Mouse (Mus musculus) kidney, postnatal 0 days (tissue): Measurements from ENCODE around the gene Actr10. TPM values are rescaled to one million over a fixed set of nuclear protein-coding genes. Genes with fewer than 3 reads are reported as not detected.

Experiments
- ATAC-seq: fragments of 200-750 bp; cut with Nextera tagmentation; replicated peaks from 2 replicates; pipeline ENCODE4 v1.8.0; 2017; ENCODE audit warnings: low read depth, moderate number of reproducible peaks, moderate TSS enrichment, moderate library complexity; ENCODE audit not compliant: low FRiP score
- DNase-seq: peaks from one replicate; pipeline ENCODE4 v3.0.0-alpha.2; 2016; ENCODE audit warnings: low spot score
- H3K27ac ChIP-seq: fragments of 300-500 bp; sonication (generic); 2 replicates; pipeline ENCODE4 v1.5.1; 2014; ENCODE audit warnings: mild to moderate bottlenecking
- H3K27me3 ChIP-seq: fragments of 300-500 bp; sonication (generic); 2 replicates; pipeline ENCODE4 v1.6.1; 2014; ENCODE audit warnings: low read length, mixed read lengths; ENCODE audit not compliant: insufficient read depth
- H3K36me3 ChIP-seq: fragments of 300-500 bp; sonication (generic); 2 replicates; pipeline ENCODE4 v1.6.1; 2014; ENCODE audit warnings: low read length, mixed read lengths; ENCODE audit not compliant: insufficient read depth
- H3K4me1 ChIP-seq: fragments of 300-500 bp; sonication (generic); replicated peaks from 2 replicates; pipeline ENCODE4 v1.6.1; 2014; ENCODE audit warnings: antibody characterized with exemption, low read length, mixed read lengths; ENCODE audit not compliant: insufficient read depth
- H3K4me2 ChIP-seq: fragments of 300-500 bp; sonication (generic); 2 replicates; pipeline ENCODE4 v1.6.1; 2014; ENCODE audit warnings: mild to moderate bottlenecking, low read length, moderate library complexity, mixed read lengths
- H3K4me3 ChIP-seq: fragments of 300-500 bp; sonication (generic); replicated peaks from 2 replicates; pipeline ENCODE4 v1.5.1; 2014; ENCODE audit warnings: low read depth, low read length
- H3K9ac ChIP-seq: fragments of 300-500 bp; sonication (generic); 2 replicates; pipeline ENCODE4 v1.6.1; 2014; ENCODE audit warnings: low read depth, low read length
- H3K9me3 ChIP-seq: fragments of 300-500 bp; sonication (generic); replicated peaks from 2 replicates; pipeline ENCODE4 v1.6.1; 2016; ENCODE audit warnings: low read length, inconsistent platforms, mixed read lengths
- CTCF ChIP-seq: IDR thresholded peaks from 2 replicates; pipeline ENCODE4 v1.5.1; 2016; ENCODE audit warnings: antibody characterized with exemption, low read depth, mild to moderate bottlenecking, moderate library complexity
- WGBS: fragments of 180-500 bp; shearing (Covaris S2); extraction: QIAGEN DNeasy Blood & Tissue Kit; methylation state at CpG from one replicate; pipeline ENCODE4 v1.1.7; 2014; 5-methylcytosine and 5-hydroxymethylcytosine counted together
- polyA plus RNA-seq: library from polyadenylated mRNA; unstranded; fragments of >200 nt; fragmentation: Nextera tagmentation; extraction: Ambion mirVana; gene quantifications from 2 replicates; pipeline ENCODE4 v1.2.1, GENCODE M21; 2015

Actr10 gene
- polyA plus RNA-seq, 1 experiment from 2014 or later = 269 TPM

GRCm38 (mm10) chr12:71006901-71007300 lies 69.2 kb downstream of the Actr10 start:
- Histone ChIP-seq H3K27me3 (no peaks in the 10 kb centered on the region), H3K36me3 (peaks cover 37% of the 10 kb centered on the region; the same call in 1 of the 2 replicates), H3K9ac (no peak overlapping the region), H3K4me3 (no peak overlapping the region), H3K4me1 (no peaks in the 10 kb centered on the region), H3K4me2 (no peak overlapping the region), H3K27ac (no peak overlapping the region), H3K9me3 (no peaks in the 10 kb centered on the region)
- ATAC-seq = no peak
- TF ChIP-seq CTCF = no peak
- DNase-seq = no peak
- 75% methylated on average over 7 of the region's 7 CpGs for WGBS

- ATAC-seq = peak; percentile 57; the same call in 1 of the 2 replicates
- peak; percentile 65 for DNase-seq
- Histone ChIP-seq H3K27ac (no peak overlapping the region), H3K36me3 (peaks cover 37% of the 10 kb centered on the region; the same call in 1 of the 2 replicates), H3K4me1 (peaks cover 11% of the 10 kb centered on the region; the same call in 1 of the 2 replicates), H3K9ac (no peak overlapping the region), H3K4me2 (no peak overlapping the region), H3K27me3 (no peaks in the 10 kb centered on the region), H3K4me3 (no peak overlapping the region), H3K9me3 (no peaks in the 10 kb centered on the region)
- 31% methylated on average over 4 of the region's 4 CpGs for WGBS
- no peak for TF ChIP-seq CTCF
Measured at GRCm38 (mm10) chr12:71009769-71010168, 72.1 kb downstream of the Actr10 start.

Other genes with a start within 250 kb of the Actr10 start
- 14.6 and 16.3 TPM in 2 replicates for gene Frmd6, start 112.3 kb upstream of the Actr10 start, polyA plus RNA-seq
- 606 and 634 TPM in 2 replicates for gene Psma3, start 36.8 kb downstream of the Actr10 start, polyA plus RNA-seq
- 32.4 and 32.6 TPM in 2 replicates for gene Arid4a, start 78.1 kb downstream of the Actr10 start, polyA plus RNA-seq
- 0.27 TPM in 1 of 2 replicates, not detected in the other for gene Tomm20l, start 173.6 kb downstream of the Actr10 start, polyA plus RNA-seq
- 111 and 114 TPM in 2 replicates for gene Timm9, start 198.8 kb downstream of the Actr10 start, polyA plus RNA-seq
- 7.8 and 10.7 TPM in 2 replicates for gene 2700049A03Rik, start 199.0 kb downstream of the Actr10 start, polyA plus RNA-seq